Mouse (Mus musculus): ENCODE data around the gene Smad3. TPM values are rescaled to one million over a fixed set of nuclear protein-coding genes. Genes with fewer than 3 reads are reported as not detected.

Smad3 gene
- total and polyA plus RNA-seq, 3 experiments, result 0.81 to 1.5 (median 1.2) TPM

GRCm38 (mm10) chr9:63791716-63792115, 33.9 kb upstream of the Smad3 start:
- Histone ChIP-seq H3K4me3 (replicated peaks in 1 of 3; ENCODE audit: low read depth in 2 of 3, low read length in 2 of 3, poor library complexity in 1 of 3) (no peak overlapping the region), H3K27ac (ENCODE audit: insufficient read depth, low read depth) (no peak overlapping the region), H3K27me3 (replicated peaks) (peaks cover 30% of the 10 kb centered on the region), H3K4me1 (ENCODE audit: control insufficient read depth in 1 of 2, insufficient read depth in 2 of 2) (peaks cover 27 to 49% of the 10 kb centered on the region in 2 experiments), H3K79me2 (replicated peaks; ENCODE audit: control insufficient read depth, extremely low read depth, insufficient read depth, poor library complexity, severe bottlenecking) (no peaks in the 10 kb centered on the region), H3K9me3 (replicated peaks; ENCODE audit: low read length) (no peaks in the 10 kb centered on the region), H3K36me3 (replicated peaks in 1 of 2; ENCODE audit: control insufficient read depth in 1 of 2, insufficient read depth in 1 of 2, low read length in 1 of 2) (no peaks in the 10 kb centered on the region), H3K4me2 (ENCODE audit: insufficient read depth, low read depth, poor library complexity, severe bottlenecking) (no peak overlapping the region), H3K9ac (ENCODE audit: insufficient read depth, low read depth) (no peak overlapping the region)
- in situ Hi-C loops (cut with MboI; ENCODE audit: low pct_ligation_motif_present, low pct_unique_long_range_greater_than_20kb, low sequenced_read_pairs) (no loop called here), dilution Hi-C loops (cut with MboI; ENCODE audit: extremely low pct_ligation_motif_present, extremely low pct_unique_long_range_greater_than_20kb, low sequenced_read_pairs) (no loop called here)
- no peak for DNase-seq (ENCODE audit: extremely low read depth)
- TF ChIP-seq MAFK (IDR thresholded peaks at IDR 0.05; ENCODE audit: insufficient replicate concordance, low read length), result no peak
- TF ChIP-seq UBTF (IDR thresholded peaks at IDR 0.05; ENCODE audit: low read depth, low read length), result no peak
- TF ChIP-seq ZMIZ1 (IDR thresholded peaks at IDR 0.05; ENCODE audit: low read depth, low read length), result no peak
- TF ChIP-seq MAZ (IDR thresholded peaks at IDR 0.05; ENCODE audit: low read depth, low read length), result no peak
- TF ChIP-seq RAD21 (IDR thresholded peaks at IDR 0.05; ENCODE audit: low read depth, low read length), result no peak
- TF ChIP-seq TBP (conservative IDR thresholded peaks at IDR 0.05; ENCODE audit: low read depth, low read length), result no peak
- TF ChIP-seq SIN3A (IDR thresholded peaks at IDR 0.05; ENCODE audit: low read length), result no peak
- TF ChIP-seq KAT2A (IDR thresholded peaks at IDR 0.05; ENCODE audit: insufficient replicate concordance, low read length), result no peak
- no peak for TF ChIP-seq POLR2A (IDR thresholded peaks at IDR 0.05; ENCODE audit: low read depth, low read length)

GRCm38 (mm10) chr9:63791275-63791674, 33.5 kb upstream of the Smad3 start:
- no peak overlapping the region for H3K27ac ChIP-seq (ENCODE audit: insufficient read depth, low read depth)
- H3K4me3 ChIP-seq (replicated peaks in 1 of 3; ENCODE audit: low read depth in 2 of 3, low read length in 2 of 3, poor library complexity in 1 of 3), result no peak overlapping the region
- DNase-seq (ENCODE audit: extremely low read depth), result no peak
- dilution Hi-C loops (cut with MboI; ENCODE audit: extremely low pct_ligation_motif_present, extremely low pct_unique_long_range_greater_than_20kb, low sequenced_read_pairs), result no loop called here
- no peaks in the 10 kb centered on the region for H3K9me3 ChIP-seq (replicated peaks; ENCODE audit: low read length)
- TF ChIP-seq EP300 (IDR thresholded peaks at IDR 0.05; ENCODE audit: low read length) (no peak), TCF12 (IDR thresholded peaks at IDR 0.05; ENCODE audit: low read depth, low read length) (no peak), JUND (conservative IDR thresholded peaks at IDR 0.05; ENCODE audit: low read depth, low read length) (no peak), CHD2 (IDR thresholded peaks at IDR 0.05; ENCODE audit: low read length) (no peak), PAX5 (IDR thresholded peaks at IDR 0.05; ENCODE audit: low read length) (no peak), POLR2AphosphoS2 (IDR thresholded peaks at IDR 0.05; ENCODE audit: low read depth, low read length) (no peak), ZKSCAN1 (IDR thresholded peaks at IDR 0.05; ENCODE audit: borderline replicate concordance, low read depth, low read length) (no peak)
- in situ Hi-C loops (cut with MboI; ENCODE audit: low pct_ligation_motif_present, low pct_unique_long_range_greater_than_20kb, low sequenced_read_pairs), result no loop called here
- peaks cover 30% of the 10 kb centered on the region for H3K27me3 ChIP-seq (replicated peaks)
- no peaks in the 10 kb centered on the region for H3K79me2 ChIP-seq (replicated peaks; ENCODE audit: control insufficient read depth, extremely low read depth, insufficient read depth, poor library complexity, severe bottlenecking)
- peaks cover 31 to 53% of the 10 kb centered on the region in 2 experiments for H3K4me1 ChIP-seq (ENCODE audit: control insufficient read depth in 1 of 2, insufficient read depth in 2 of 2)
- H3K9ac ChIP-seq (ENCODE audit: insufficient read depth, low read depth), result no peak overlapping the region
- H3K4me2 ChIP-seq (ENCODE audit: insufficient read depth, low read depth, poor library complexity, severe bottlenecking), result no peak overlapping the region
- no peaks in the 10 kb centered on the region for H3K36me3 ChIP-seq (replicated peaks in 1 of 2; ENCODE audit: control insufficient read depth in 1 of 2, insufficient read depth in 1 of 2, low read length in 1 of 2)

Measured in CH12.LX (cell line).